Mouse (Mus musculus): ENCODE results near the gene Cdk6. TPM values are rescaled to one million over a fixed set of nuclear protein-coding genes. Genes with fewer than 3 reads are reported as not detected.

Cdk6 gene
- polyA plus RNA-seq, 1 experiment: 8.9 TPM

DNA sequence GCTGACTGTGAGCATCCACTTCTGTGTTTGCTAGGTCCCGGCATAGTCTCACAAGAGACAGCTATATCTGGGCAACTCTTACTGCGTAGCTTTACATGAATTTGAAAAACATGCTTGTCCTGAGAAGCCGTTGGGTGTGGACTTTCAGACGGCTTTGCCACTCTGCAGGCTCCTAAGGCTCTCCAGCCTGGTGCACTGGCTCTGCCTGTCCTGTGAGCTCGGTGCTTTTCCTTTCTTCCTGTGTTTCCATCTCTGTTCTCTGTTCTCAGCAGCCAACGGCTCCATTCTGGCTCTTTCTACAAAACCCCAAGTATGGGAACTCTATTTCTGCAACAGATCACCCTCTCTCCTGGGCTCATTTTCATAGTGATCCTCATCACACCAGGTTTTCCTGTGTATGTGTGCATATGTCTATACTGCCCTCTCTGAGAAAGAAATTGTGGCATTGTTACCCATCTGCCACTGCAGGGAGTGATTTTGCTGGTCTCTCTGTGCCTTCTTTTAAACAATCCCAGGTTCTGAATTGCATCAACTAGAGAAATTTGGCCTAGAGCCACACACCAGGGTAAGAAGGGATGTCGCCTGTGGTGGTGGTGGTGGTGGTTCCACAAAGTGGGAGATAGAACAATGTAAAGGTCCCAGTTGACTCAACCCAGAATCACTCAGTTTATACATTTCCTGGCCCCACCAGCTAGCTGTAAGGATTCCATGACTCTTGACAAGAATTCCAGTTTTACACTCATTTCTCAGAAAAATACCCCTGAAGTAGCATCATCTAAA lies 137.9 kb downstream of the Cdk6 start:
- Histone ChIP-seq H3K36me3 (ENCODE audit: control insufficient read depth, insufficient read depth) (no peaks in the 10 kb centered on the region), H3ac (ENCODE audit: control insufficient read depth, insufficient read length) (no peak overlapping the region), H3K79me2 (ENCODE audit: control insufficient read depth, insufficient read depth) (no peaks in the 10 kb centered on the region), H3K4me2 (ENCODE audit: low read depth) (no peak overlapping the region), H3K27me3 (ENCODE audit: control insufficient read depth, insufficient read depth, insufficient read length) (no peaks in the 10 kb centered on the region), H3K4me3 (no peak overlapping the region)
- TF ChIP-seq TCF12 (IDR thresholded peaks at IDR 0.05; ENCODE audit: insufficient read depth, poor library complexity, severe bottlenecking) (no peak), TCF3 (IDR thresholded peaks at IDR 0.05; ENCODE audit: insufficient read length, low read depth) (no peak), MYOG (IDR thresholded peaks at IDR 0.05; ENCODE audit: control insufficient read depth in 1 of 3, insufficient read depth in 1 of 3, insufficient read length in 2 of 3, low read depth in 2 of 3) (no peak), USF1 (IDR thresholded peaks at IDR 0.05; ENCODE audit: low read depth) (no peak), MYOD1 (IDR thresholded peaks at IDR 0.05; ENCODE audit: control insufficient read depth in 1 of 3, insufficient read length in 2 of 3, low read depth in 2 of 3) (no peak), SRF (IDR thresholded peaks at IDR 0.05; ENCODE audit: control insufficient read depth, insufficient read length, low read depth) (no peak), POLR2A (IDR thresholded peaks at IDR 0.05; ENCODE audit: insufficient read length, low read depth) (no peak), CEBPB (IDR thresholded peaks at IDR 0.05; ENCODE audit: insufficient read depth, poor library complexity, severe bottlenecking) (no peak), POLR2AphosphoS2 (IDR thresholded peaks at IDR 0.05; ENCODE audit: insufficient read length, low read depth) (no peak), REST (IDR thresholded peaks at IDR 0.05; ENCODE audit: insufficient read depth, insufficient read length) (no peak), MAX (IDR thresholded peaks at IDR 0.05; ENCODE audit: low read depth) (no peak), E2F4 (IDR thresholded peaks at IDR 0.05; ENCODE audit: insufficient read depth) (no peak)

- Histone ChIP-seq H3K4me2 (ENCODE audit: low read depth) (no peak overlapping the region), H3ac (ENCODE audit: control insufficient read depth, insufficient read length) (no peak overlapping the region), H3K27me3 (ENCODE audit: control insufficient read depth, insufficient read depth, insufficient read length) (no peaks in the 10 kb centered on the region), H3K36me3 (ENCODE audit: control insufficient read depth, insufficient read depth) (no peaks in the 10 kb centered on the region), H3K79me2 (ENCODE audit: control insufficient read depth, insufficient read depth) (no peaks in the 10 kb centered on the region), H3K4me3 (no peak overlapping the region)
- TF ChIP-seq REST (IDR thresholded peaks at IDR 0.05; ENCODE audit: insufficient read depth, insufficient read length): no peak
- no peak for TF ChIP-seq MYOD1 (IDR thresholded peaks at IDR 0.05; ENCODE audit: control insufficient read depth in 1 of 3, insufficient read length in 2 of 3, low read depth in 2 of 3)
- no peak for TF ChIP-seq TCF12 (IDR thresholded peaks at IDR 0.05; ENCODE audit: insufficient read depth, poor library complexity, severe bottlenecking)
- TF ChIP-seq POLR2AphosphoS2 (IDR thresholded peaks at IDR 0.05; ENCODE audit: insufficient read length, low read depth): no peak
- TF ChIP-seq SRF (IDR thresholded peaks at IDR 0.05; ENCODE audit: control insufficient read depth, insufficient read length, low read depth): no peak
- no peak for TF ChIP-seq TCF3 (IDR thresholded peaks at IDR 0.05; ENCODE audit: insufficient read length, low read depth)
- TF ChIP-seq USF1 (IDR thresholded peaks at IDR 0.05; ENCODE audit: low read depth): no peak
- no peak for TF ChIP-seq POLR2A (IDR thresholded peaks at IDR 0.05; ENCODE audit: insufficient read length, low read depth)
Measured at GRCm38 (mm10) chr5:3480637-3481395, 139.5 kb downstream of the Cdk6 start.

GRCm38 (mm10) chr5:3482474-3482873 lies 141.2 kb downstream of the Cdk6 start:
- Histone ChIP-seq H3K79me2 (ENCODE audit: control insufficient read depth, insufficient read depth) (no peaks in the 10 kb centered on the region), H3K27me3 (ENCODE audit: control insufficient read depth, insufficient read depth, insufficient read length) (no peaks in the 10 kb centered on the region), H3ac (ENCODE audit: control insufficient read depth, insufficient read length) (no peak overlapping the region), H3K36me3 (ENCODE audit: control insufficient read depth, insufficient read depth) (no peaks in the 10 kb centered on the region), H3K4me2 (ENCODE audit: low read depth) (no peak overlapping the region), H3K4me3 (no peak overlapping the region)
- TF ChIP-seq MYOG (IDR thresholded peaks at IDR 0.05; ENCODE audit: control insufficient read depth in 1 of 3, insufficient read depth in 1 of 3, insufficient read length in 2 of 3, low read depth in 2 of 3): no peak
- no peak for TF ChIP-seq POLR2AphosphoS2 (IDR thresholded peaks at IDR 0.05; ENCODE audit: insufficient read length, low read depth)

DNA sequence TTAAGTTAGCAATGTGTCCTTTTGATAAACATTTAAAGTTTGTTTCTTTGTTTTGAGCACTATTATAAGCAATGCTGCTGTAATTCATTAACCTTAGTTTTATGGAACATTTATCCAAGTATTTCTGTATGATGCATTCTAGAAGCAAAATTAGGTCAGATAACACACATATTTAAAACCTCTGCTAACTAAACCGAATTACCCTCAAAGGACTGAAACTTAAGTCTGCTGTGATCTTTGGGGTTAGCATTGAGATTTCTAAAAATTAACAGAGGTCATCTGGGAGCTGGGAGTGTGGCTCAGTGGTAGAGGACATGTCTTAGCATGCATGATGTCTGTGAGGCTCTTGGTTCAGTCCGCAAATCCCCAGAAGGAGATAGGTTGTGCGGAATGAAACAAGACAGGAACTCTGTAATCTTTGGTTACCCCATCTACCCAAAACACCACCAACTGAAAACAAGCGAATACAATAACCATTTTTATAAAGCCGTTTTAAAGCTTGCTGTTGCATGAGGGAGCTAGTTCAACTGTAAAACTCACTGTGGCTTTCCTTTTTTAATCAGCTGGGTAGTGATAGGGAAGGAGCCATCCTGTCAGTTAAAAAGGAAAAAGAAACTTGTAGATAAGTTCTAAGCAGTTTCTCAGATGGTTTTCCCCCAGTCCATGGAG lies 141.9 kb downstream of the Cdk6 start:
- no peaks in the 10 kb centered on the region for H3K79me2 ChIP-seq (ENCODE audit: control insufficient read depth, insufficient read depth)
- no peaks in the 10 kb centered on the region for H3K36me3 ChIP-seq (ENCODE audit: control insufficient read depth, insufficient read depth)
- TF ChIP-seq SRF (IDR thresholded peaks at IDR 0.05; ENCODE audit: control insufficient read depth, insufficient read length, low read depth) (no peak), MAX (IDR thresholded peaks at IDR 0.05; ENCODE audit: low read depth) (no peak)
- H3K4me3 ChIP-seq: no peak overlapping the region
- no peak overlapping the region for H3K4me2 ChIP-seq (ENCODE audit: low read depth)
- no peak overlapping the region for H3ac ChIP-seq (ENCODE audit: control insufficient read depth, insufficient read length)
- no peaks in the 10 kb centered on the region for H3K27me3 ChIP-seq (ENCODE audit: control insufficient read depth, insufficient read depth, insufficient read length)

Data from myocyte (in vitro differentiated cells).